Mouse (Mus musculus) lung, adult 10 weeks (tissue): ENCODE results near the gene Frem2. TPM values are rescaled to one million over a fixed set of nuclear protein-coding genes. Genes with fewer than 3 reads are reported as not detected.

Experiments
- polyA plus RNA-seq: library from polyadenylated mRNA; stranded (reverse); fragments of 350-450 nt; fragmentation: Illumina TruSeq; extraction: RNeasy Lipid Tissue Mini Kit (QIAGEN cat#74804); gene quantifications from one replicate; pipeline ENCODE4 v1.2.3, GENCODE M21; 2014; ENCODE audit warnings: low read depth, low replicate concordance; ENCODE audit not compliant: insufficient read depth

Frem2 gene
- 0.09 TPM for polyA plus RNA-seq

GRCm38 (mm10) chr3:53656878-53657561 is at the start of gene Frem2:
Gene Frem2, minus strand, starts transcription at chr3:53657355.

GRCm38 (mm10) chr3:53488353-53488752 is 168.8 kb downstream of the Frem2 start, which contains the start of gene Stoml3:
Gene Stoml3, plus strand, starts transcription at chr3:53488653.

Other genes with a start within 250 kb of the Frem2 start
- 4.9 TPM for gene Nhlrc3, start 194.0 kb downstream of the Frem2 start, polyA plus RNA-seq
- gene Proser1, start 193.7 kb downstream of the Frem2 start, polyA plus RNA-seq: 3.8 TPM
- not detected for gene Stoml3, start 168.7 kb downstream of the Frem2 start, polyA plus RNA-seq
- not detected for gene Gm10985, start 187.7 kb upstream of the Frem2 start, polyA plus RNA-seq
- 45.6 TPM for gene Ufm1, start 206.5 kb upstream of the Frem2 start, polyA plus RNA-seq